Mouse (Mus musculus) midbrain, embryonic 10.5 days (tissue): Measurements from ENCODE around the gene Trim41. TPM values are rescaled to one million over a fixed set of nuclear protein-coding genes. Genes with fewer than 3 reads are reported as not detected.
"Not testable (repeated sequence)": the region's sequence is repeated elsewhere in the genome, so short reads cannot be mapped to it uniquely, and the experiment has no call there.

Experiments
- DNase-seq: peaks from one replicate; pipeline ENCODE4 v3.0.0-alpha.2; 2017; ENCODE audit warnings: low spot score
- H3K27ac ChIP-seq: fragments of 300-500 bp; sonication (generic); replicated peaks from 2 replicates; pipeline ENCODE4 v1.5.1; 2016; ENCODE audit warnings: mild to moderate bottlenecking
- H3K27me3 ChIP-seq: fragments of 300-500 bp; sonication (generic); 2 replicates; pipeline ENCODE4 v1.6.1; 2016; ENCODE audit warnings: low read depth, mild to moderate bottlenecking; ENCODE audit not compliant: poor library complexity, severe bottlenecking
- H3K36me3 ChIP-seq: fragments of 300-500 bp; sonication (generic); 2 replicates; pipeline ENCODE4 v1.6.1; 2016; ENCODE audit warnings: mild to moderate bottlenecking, moderate library complexity
- H3K4me1 ChIP-seq: fragments of 300-500 bp; sonication (generic); 2 replicates; pipeline ENCODE4 v1.6.1; 2016
- H3K4me3 ChIP-seq: fragments of 300-500 bp; sonication (generic); 2 replicates; pipeline ENCODE4 v1.5.1; 2016; ENCODE audit warnings: mild to moderate bottlenecking, moderate library complexity
- H3K9me3 ChIP-seq: fragments of 300-500 bp; sonication (generic); replicated peaks from 2 replicates; pipeline ENCODE4 v1.6.1; 2016; ENCODE audit warnings: mild to moderate bottlenecking
- WGBS: fragments of 180-500 bp; shearing (Covaris S2); methylation state at CpG from one replicate; pipeline ENCODE4 v1.1.7; 2016; 5-methylcytosine and 5-hydroxymethylcytosine counted together
- polyA plus RNA-seq: library from polyadenylated mRNA; unstranded; fragments of >200 nt; fragmentation: Nextera tagmentation; extraction: Ambion mirVana; gene quantifications from 2 replicates; pipeline ENCODE4 v1.2.1, GENCODE M21; 2016

Trim41 gene
- polyA plus RNA-seq, 1 experiment from 2014 or later, result 4.7 TPM

DNA sequence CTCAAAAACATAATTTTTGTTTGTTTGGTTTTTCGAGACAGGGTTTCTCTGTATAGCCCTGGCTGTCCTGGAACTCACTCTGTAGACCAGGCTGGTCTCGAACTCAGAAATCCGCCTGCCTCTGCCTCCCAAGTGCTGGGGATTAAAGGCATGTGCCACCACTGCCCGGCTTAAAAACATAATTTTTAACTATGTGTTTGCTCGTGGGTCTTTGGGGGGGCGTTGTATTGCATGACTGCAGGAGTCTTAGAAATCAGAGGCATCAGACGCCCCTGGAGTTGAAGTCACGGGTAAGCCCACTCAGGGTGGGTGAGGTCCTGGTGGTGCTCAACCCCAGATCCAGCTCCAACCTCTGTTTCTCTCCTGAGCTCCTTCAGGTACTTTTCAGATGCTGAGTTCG, 25.3 kb downstream of the Trim41 start:
- H3K4me1 ChIP-seq, result peaks cover 14% of the 10 kb centered on the region
- WGBS, result 86% methylated on average over 9 of the region's 9 CpGs
- not testable (repeated sequence) for DNase-seq, H3K27ac ChIP-seq, H3K4me3 ChIP-seq, H3K36me3 ChIP-seq, H3K27me3 ChIP-seq, H3K9me3 ChIP-seq

GRCm38 (mm10) chr11:48790946-48791345, 26.2 kb downstream of the Trim41 start:
- Histone ChIP-seq H3K27ac (no peak overlapping the region), H3K4me3 (no peak overlapping the region), H3K4me1 (peaks cover 14% of the 10 kb centered on the region), H3K9me3 (no peaks in the 10 kb centered on the region), H3K27me3 (no peaks in the 10 kb centered on the region), H3K36me3 (no peaks in the 10 kb centered on the region)
- DNase-seq, result no peak
- 68% methylated on average over 8 of the region's 8 CpGs for WGBS

DNA sequence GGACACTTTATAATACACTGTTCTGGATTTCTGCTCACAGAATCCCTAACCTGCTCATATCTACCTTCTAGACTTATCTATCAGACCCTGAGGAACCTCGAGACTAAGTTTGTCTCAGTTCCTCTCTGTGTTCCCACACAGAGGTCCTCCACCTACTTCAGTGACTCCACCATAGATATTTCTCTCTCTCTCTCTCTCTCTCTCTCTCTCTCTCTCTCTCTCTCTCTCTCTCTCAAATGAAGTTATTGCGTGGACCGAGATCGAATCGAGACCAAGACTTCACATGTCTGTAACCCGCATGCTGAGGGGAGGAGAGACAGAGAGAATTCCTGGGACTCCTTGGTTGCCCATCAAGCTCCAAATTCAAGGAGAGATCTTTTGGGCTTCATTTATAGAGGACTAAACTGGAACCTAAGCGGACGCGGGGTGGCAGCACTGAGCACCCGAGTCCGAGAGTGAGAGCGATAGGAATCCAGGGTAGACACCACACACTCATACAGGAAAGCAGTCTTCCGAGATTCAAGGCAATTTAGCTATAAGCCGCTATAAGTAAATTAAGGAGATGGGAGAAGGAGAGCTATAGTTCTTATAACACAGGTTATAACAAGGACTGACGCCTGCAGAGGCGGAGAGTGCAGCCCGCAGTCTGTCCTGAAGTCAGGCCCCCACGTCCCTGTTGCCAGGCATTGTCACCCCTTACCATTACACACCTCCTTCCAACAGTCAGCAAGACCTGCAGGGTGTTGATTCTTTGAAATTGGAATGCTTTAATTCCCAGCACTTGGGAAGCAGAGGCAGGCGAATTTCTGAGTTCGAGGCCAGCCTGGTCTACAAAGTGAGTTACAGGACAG, 27.0 kb downstream of the Trim41 start:
- no peaks in the 10 kb centered on the region for H3K27me3 ChIP-seq
- DNase-seq, result peak; percentile 78
- peaks cover 14% of the 10 kb centered on the region for H3K4me1 ChIP-seq
- H3K36me3 ChIP-seq, result no peaks in the 10 kb centered on the region
- peak overlapping the region; percentile 42 for H3K4me3 ChIP-seq
- 16% methylated on average over 20 of the region's 20 CpGs for WGBS
- H3K27ac ChIP-seq, result no peak overlapping the region
- H3K9me3 ChIP-seq, result no peaks in the 10 kb centered on the region

- no peak for DNase-seq
- WGBS, result 88% methylated on average over 5 of the region's 5 CpGs
- H3K4me1 ChIP-seq, result peaks cover 14% of the 10 kb centered on the region
- H3K27me3 ChIP-seq, result no peaks in the 10 kb centered on the region
- no peaks in the 10 kb centered on the region for H3K9me3 ChIP-seq
- no peaks in the 10 kb centered on the region for H3K36me3 ChIP-seq
- H3K4me3 ChIP-seq, result no peak overlapping the region
- no peak overlapping the region for H3K27ac ChIP-seq
Measured at GRCm38 (mm10) chr11:48789215-48789614, 27.9 kb downstream of the Trim41 start.

GRCm38 (mm10) chr11:48788311-48789089, 28.7 kb downstream of the Trim41 start:
- Histone ChIP-seq H3K9me3 (no peaks in the 10 kb centered on the region), H3K4me1 (peaks cover 14% of the 10 kb centered on the region), H3K27ac (peak overlapping the region; percentile 72), H3K4me3 (peak overlapping the region; percentile 55), H3K36me3 (no peaks in the 10 kb centered on the region), H3K27me3 (no peaks in the 10 kb centered on the region)
- peak; percentile 71 for DNase-seq
- 9% methylated on average over 16 of the region's 16 CpGs for WGBS

GRCm38 (mm10) chr11:48787455-48788211, 29.5 kb downstream of the Trim41 start:
- Histone ChIP-seq H3K36me3 (no peaks in the 10 kb centered on the region), H3K27ac (peak overlapping the region; percentile 72; the same call in 1 of the 2 replicates), H3K9me3 (no peaks in the 10 kb centered on the region), H3K4me3 (peak overlapping the region; percentile 55), H3K27me3 (no peaks in the 10 kb centered on the region), H3K4me1 (peaks cover 14% of the 10 kb centered on the region)
- DNase-seq, result peak; percentile 45
- 57% methylated on average over 10 of the region's 10 CpGs for WGBS

DNA sequence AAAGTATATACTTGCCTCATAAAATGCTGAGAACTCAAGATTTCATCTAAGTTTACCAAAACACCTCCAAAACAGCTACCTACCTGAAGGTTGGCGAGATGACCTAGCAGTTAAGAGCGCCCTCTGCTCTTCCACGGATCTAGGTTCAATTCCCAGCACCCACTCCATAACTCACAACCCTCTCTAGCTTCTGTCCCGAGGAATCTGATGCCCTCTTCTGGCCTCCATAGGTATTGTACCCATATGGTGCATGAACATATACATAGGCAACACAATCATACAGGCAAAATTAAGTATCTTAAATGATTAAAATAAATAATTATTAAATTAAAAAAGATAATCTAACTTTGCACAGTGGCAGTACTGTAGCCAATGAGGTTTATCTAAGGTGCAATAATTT, 34.9 kb downstream of the Trim41 start:
- no peaks in the 10 kb centered on the region for H3K9me3 ChIP-seq
- no peaks in the 10 kb centered on the region for H3K36me3 ChIP-seq
- DNase-seq, result no peak
- H3K27ac ChIP-seq, result no peak overlapping the region
- WGBS, result 90% methylated on average over 4 of the region's 4 CpGs
- H3K27me3 ChIP-seq, result no peaks in the 10 kb centered on the region
- H3K4me1 ChIP-seq, result no peaks in the 10 kb centered on the region
- H3K4me3 ChIP-seq, result no peak overlapping the region

- no peak for DNase-seq
- no peak overlapping the region for H3K27ac ChIP-seq
- no peaks in the 10 kb centered on the region for H3K36me3 ChIP-seq
- H3K4me3 ChIP-seq, result no peak overlapping the region
- H3K4me1 ChIP-seq, result peaks cover 2% of the 10 kb centered on the region
- H3K9me3 ChIP-seq, result no peaks in the 10 kb centered on the region
- 32% methylated on average over 7 of the region's 7 CpGs for WGBS
- H3K27me3 ChIP-seq, result no peaks in the 10 kb centered on the region
Measured at GRCm38 (mm10) chr11:48779450-48779849, 37.7 kb downstream of the Trim41 start.

DNA sequence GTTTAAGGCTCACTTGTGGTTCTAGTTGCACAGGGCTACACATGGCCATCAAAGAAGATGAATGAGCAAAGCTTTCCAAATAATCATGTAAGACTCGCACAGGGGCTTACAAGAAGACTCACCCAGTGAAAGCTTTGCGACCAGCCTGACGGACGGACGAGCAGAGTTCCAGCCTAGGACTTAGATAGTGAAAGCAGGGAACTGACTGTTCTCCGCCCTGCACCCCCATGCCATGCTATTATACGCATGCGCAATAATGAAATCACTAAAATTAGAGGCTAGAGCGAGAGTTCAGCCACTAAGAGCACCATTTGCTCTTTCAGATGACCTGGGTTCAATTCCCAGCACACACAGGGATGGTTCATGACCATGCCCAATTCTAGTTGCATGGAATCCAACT, 39.9 kb downstream of the Trim41 start:
- WGBS, result 92% methylated on average over 9 of the region's 9 CpGs
- Histone ChIP-seq H3K4me1 (peaks cover 6% of the 10 kb centered on the region), H3K4me3 (no peak overlapping the region)

DNA sequence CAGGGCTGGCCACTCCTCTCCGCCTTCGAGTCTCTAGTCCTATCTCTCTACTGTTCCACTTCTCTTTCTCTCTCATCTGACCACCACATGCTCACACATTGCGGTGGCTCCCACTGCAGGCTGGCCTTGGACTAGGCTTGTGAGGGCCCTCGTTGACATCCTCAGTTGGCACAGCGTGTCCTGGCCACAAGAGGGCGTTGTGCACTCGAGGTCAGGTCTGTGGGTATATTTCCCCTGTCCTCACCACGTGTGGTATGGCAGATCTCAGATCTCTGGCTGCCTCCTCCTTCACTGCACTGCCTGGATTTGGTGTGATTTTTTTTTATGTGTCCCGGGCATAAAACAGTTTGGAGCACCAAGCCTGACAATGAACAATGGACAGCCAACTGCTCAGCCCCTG, 40.5 kb downstream of the Trim41 start:
- DNase-seq, result no peak
- Histone ChIP-seq H3K4me1 (peaks cover 6% of the 10 kb centered on the region), H3K4me3 (no peak overlapping the region), H3K27ac (no peak overlapping the region), H3K36me3 (no peaks in the 10 kb centered on the region), H3K9me3 (no peaks in the 10 kb centered on the region), H3K27me3 (no peaks in the 10 kb centered on the region)
- 51% methylated on average over 9 of the region's 9 CpGs for WGBS

More for the DNA sequence above, 39.9 kb downstream of the Trim41 start:
- Histone ChIP-seq H3K36me3 (no peaks in the 10 kb centered on the region), H3K27me3 (no peaks in the 10 kb centered on the region), H3K27ac (no peak overlapping the region), H3K9me3 (no peaks in the 10 kb centered on the region)
- no peak for DNase-seq

DNA sequence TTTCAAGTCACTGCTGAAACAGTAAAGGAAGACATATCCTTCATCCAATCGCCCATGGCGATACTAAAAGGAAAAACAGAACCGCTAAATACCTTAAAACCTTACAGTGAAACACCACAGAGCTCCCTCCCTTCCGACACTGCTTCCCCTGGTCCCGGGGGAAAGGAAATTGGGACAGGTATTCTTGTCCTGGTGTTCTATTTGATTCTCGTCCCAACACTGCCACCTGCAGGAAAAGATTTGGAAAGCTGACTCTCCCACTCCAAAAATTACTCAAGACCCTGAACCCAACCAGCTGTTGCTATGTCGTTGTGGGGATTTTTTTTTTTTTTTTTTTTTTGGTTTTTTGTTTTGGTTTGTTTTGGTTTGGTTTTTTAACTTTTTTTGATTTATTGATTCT, 41.7 kb downstream of the Trim41 start:
- 8% methylated on average over 7 of the region's 7 CpGs for WGBS
- no peaks in the 10 kb centered on the region for H3K9me3 ChIP-seq
- no peak overlapping the region for H3K27ac ChIP-seq
- peaks cover 6% of the 10 kb centered on the region for H3K4me1 ChIP-seq
- H3K4me3 ChIP-seq, result no peak overlapping the region
- no peaks in the 10 kb centered on the region for H3K36me3 ChIP-seq
- H3K27me3 ChIP-seq, result no peaks in the 10 kb centered on the region
- peak; percentile 53 for DNase-seq

- DNase-seq, result peak; percentile 45
- no peak overlapping the region for H3K27ac ChIP-seq
- no peaks in the 10 kb centered on the region for H3K36me3 ChIP-seq
- no peaks in the 10 kb centered on the region for H3K27me3 ChIP-seq
- H3K4me3 ChIP-seq, result peak overlapping the region; percentile 10; the same call in 1 of the 2 replicates
- no peaks in the 10 kb centered on the region for H3K9me3 ChIP-seq
- H3K4me1 ChIP-seq, result peaks cover 6% of the 10 kb centered on the region
- 41% methylated on average over 17 of the region's 17 CpGs for WGBS
Measured at GRCm38 (mm10) chr11:48774443-48775298, 42.5 kb downstream of the Trim41 start.
